Mouse (Mus musculus) erythroblast, embryonic 14.5 days (primary cell): ENCODE measurements around the gene Pgm1. TPM values are rescaled to one million over a fixed set of nuclear protein-coding genes. Genes with fewer than 3 reads are reported as not detected.

Experiments used
- H3K27me3 ChIP-seq: 2 replicates; pipeline ENCODE4 v1.6.1; 2012; ENCODE audit warnings: inconsistent platforms; ENCODE audit not compliant: control insufficient read depth
- H3K36me3 ChIP-seq: 2 replicates; pipeline ENCODE4 v1.6.1; 2012; ENCODE audit warnings: mild to moderate bottlenecking, inconsistent platforms; ENCODE audit not compliant: control insufficient read depth
- H3K4me1 ChIP-seq: 2 replicates; pipeline ENCODE4 v1.6.1; 2012; ENCODE audit warnings: inconsistent platforms; ENCODE audit not compliant: control insufficient read depth
- H3K4me3 ChIP-seq: replicated peaks from 2 replicates; pipeline ENCODE3; 2012; ENCODE audit warnings: moderate library complexity, mild to moderate bottlenecking, inconsistent platforms
- H3K9me3 ChIP-seq: 2 replicates; pipeline ENCODE4 v1.6.1; 2012; ENCODE audit warnings: low read length, inconsistent platforms, mixed read lengths; ENCODE audit not compliant: control insufficient read depth
- GATA1 ChIP-seq: IDR thresholded peaks from 2 replicates; pipeline ENCODE4 v1.6.1; 2012; ENCODE audit warnings: low read length, inconsistent platforms, mixed read lengths
- TAL1 ChIP-seq: IDR thresholded peaks from 3 replicates; pipeline ENCODE4 v1.6.1; 2012; ENCODE audit warnings: low read length, inconsistent platforms, mixed read lengths
- polyA plus RNA-seq: library from polyadenylated mRNA; stranded (reverse); fragments of >175 nt; gene quantifications from 2 replicates; pipeline ENCODE4 v1.2.3, GENCODE M21; 2012

The Pgm1 gene
- polyA plus RNA-seq, 1 experiment = 0.05 TPM

DNA sequence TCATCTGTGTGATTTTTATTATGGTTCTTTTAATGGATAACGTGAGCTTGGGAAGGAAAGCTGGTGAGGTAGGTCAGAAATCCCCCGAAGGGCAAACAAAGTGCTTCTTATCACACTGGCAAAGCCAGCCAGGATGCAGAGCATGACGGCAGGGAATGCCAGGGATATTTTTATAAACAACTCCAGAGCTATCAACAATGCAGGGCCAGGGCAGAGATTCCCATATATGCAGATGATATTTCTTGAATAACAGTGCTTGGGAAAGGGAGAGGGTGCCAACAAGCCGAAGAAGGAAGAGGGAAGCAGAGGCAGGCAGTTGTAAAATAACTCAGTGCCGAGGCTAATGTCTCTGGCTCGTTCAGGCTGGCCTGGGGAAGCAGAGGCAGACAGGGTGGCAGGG is 102.1 kb downstream of the Pgm1 start:
- Histone ChIP-seq H3K4me3 (no peak overlapping the region), H3K4me1 (no peaks in the 10 kb centered on the region), H3K27me3 (no peaks in the 10 kb centered on the region), H3K36me3 (no peaks in the 10 kb centered on the region), H3K9me3 (no peaks in the 10 kb centered on the region)
- TF ChIP-seq TAL1 (no peak), GATA1 (no peak)

DNA sequence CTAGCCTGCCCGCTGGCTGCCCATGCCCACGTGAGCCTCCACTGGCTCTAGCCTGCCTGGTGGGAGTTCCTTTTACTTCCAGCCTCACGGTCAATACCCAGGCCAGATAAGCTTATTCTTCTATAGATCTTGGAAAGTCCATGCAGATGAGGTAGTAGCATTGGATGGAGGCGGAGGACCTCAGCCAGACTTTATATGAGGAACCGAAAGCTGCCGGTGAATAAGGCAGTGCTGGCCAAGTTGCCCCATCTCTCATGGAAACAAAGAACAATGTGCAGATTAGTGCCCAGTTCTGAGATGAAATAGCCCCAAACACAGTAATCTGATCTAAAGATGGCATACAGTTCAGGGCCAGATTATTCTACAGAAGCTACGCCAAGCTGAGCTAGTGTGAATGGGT is 103.4 kb downstream of the Pgm1 start:
- no peaks in the 10 kb centered on the region for H3K36me3 ChIP-seq

DNA sequence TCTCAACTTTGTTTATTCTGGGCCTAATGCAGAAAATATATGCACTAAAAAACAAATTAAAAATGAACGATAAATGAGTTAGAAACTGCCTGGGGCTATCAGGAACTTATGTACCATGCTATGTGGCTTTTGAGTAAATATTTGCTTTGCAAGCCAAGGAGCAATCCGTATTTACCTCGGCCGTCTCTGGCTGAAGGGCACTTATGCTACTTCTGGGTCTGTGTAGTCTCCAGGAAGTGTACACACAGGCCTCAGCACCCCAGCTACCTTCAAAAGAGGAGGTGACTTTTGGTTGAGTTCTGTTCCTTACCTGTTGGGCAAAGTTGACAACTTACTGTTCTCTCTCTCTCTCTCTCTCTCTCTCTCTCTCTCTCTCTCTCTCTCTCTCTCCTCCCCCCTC is 104.7 kb downstream of the Pgm1 start:
- H3K4me3 ChIP-seq = no peak overlapping the region
- H3K27me3 ChIP-seq = no peaks in the 10 kb centered on the region
- H3K9me3 ChIP-seq = no peaks in the 10 kb centered on the region
- H3K36me3 ChIP-seq = no peaks in the 10 kb centered on the region
- no peak for TF ChIP-seq GATA1
- TF ChIP-seq TAL1 = no peak
- no peaks in the 10 kb centered on the region for H3K4me1 ChIP-seq

More for the DNA sequence above, 103.4 kb downstream of the Pgm1 start:
- H3K4me3 ChIP-seq = no peak overlapping the region
- H3K4me1 ChIP-seq = no peaks in the 10 kb centered on the region
- TF ChIP-seq TAL1 (no peak), GATA1 (no peak)
- H3K9me3 ChIP-seq = no peaks in the 10 kb centered on the region
- H3K27me3 ChIP-seq = no peaks in the 10 kb centered on the region

DNA sequence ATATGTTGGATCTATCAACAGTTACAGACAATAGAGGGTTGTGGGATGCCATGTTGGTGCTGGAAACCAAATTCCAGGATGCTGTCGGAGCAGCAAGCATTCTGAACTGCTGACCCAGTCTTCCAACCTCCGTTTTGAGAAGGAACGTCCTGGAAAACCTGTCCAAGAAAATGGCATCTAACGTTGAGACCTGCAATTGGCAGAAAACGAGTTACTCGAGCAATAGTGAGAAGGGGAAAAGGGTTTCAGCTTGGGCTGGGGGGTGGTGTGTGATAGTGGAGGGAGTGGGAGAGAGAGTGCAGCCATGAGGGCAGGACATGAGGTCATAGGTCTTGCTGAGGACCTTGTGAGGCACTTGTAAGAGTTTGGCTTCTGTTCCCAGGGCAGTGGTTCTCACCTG is 105.8 kb downstream of the Pgm1 start:
- no peaks in the 10 kb centered on the region for H3K36me3 ChIP-seq
- no peak overlapping the region for H3K4me3 ChIP-seq
- H3K27me3 ChIP-seq = no peaks in the 10 kb centered on the region
- H3K9me3 ChIP-seq = no peaks in the 10 kb centered on the region
- no peaks in the 10 kb centered on the region for H3K4me1 ChIP-seq
- no peak for TF ChIP-seq TAL1
- TF ChIP-seq GATA1 = no peak

DNA sequence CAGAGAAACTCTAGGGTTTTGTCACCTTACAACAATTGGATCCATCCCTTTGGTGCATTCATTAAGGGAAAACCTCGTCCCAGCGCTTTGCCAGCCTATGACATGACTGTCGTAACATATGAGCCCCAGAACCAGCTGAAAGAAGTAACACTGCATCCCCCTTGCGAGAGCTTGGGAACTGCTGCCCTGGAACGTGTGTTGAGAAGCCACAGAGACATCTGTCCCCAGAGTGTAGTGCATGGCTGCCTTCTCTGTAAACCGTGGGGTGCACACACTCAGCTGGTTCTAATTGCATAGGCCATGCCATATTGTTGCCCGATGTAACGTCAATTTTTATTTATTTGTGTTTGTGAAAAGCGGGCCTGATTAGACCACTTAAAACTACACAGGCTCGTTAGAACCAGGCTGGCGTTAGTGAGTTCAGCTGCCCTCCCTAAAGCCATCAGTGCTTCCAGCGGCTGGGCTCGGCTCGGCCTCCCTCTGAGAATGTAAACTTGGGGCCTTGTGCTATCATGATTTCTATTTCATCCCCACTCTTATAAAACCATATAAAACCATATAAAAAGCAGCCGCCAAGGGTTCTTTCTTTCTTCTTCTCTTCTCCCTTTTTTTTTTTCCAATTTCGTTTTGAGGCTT is 106.8 kb downstream of the Pgm1 start:
- no peaks in the 10 kb centered on the region for H3K36me3 ChIP-seq
- no peak overlapping the region for H3K4me3 ChIP-seq
- H3K9me3 ChIP-seq = no peaks in the 10 kb centered on the region
- H3K4me1 ChIP-seq = no peaks in the 10 kb centered on the region
- TF ChIP-seq TAL1 (no peak), GATA1 (no peak)
- no peaks in the 10 kb centered on the region for H3K27me3 ChIP-seq

Other genes with a start within 250 kb of the Pgm1 start
- gene Alg6, start 213.8 kb upstream of the Pgm1 start, polyA plus RNA-seq = 0.02 TPM in 1 of 2 replicates, not detected in the other
- 0.02 TPM in 1 of 2 replicates, not detected in the other for gene Efcab7, start 100.2 kb upstream of the Pgm1 start, polyA plus RNA-seq
- 0.21 and 0.23 TPM in 2 replicates for gene Itgb3bp, start 399 bp downstream of the Pgm1 start, polyA plus RNA-seq
- not detected in 2 replicates for gene Ror1, start 166.4 kb downstream of the Pgm1 start, polyA plus RNA-seq